Mouse (Mus musculus) heart, adult 2 months (tissue): ENCODE data around the gene Mum1.

ENCODE experiments used
- CTCF ChIP-seq: fragments of 200-600 bp; IDR thresholded peaks from 2 replicates; pipeline ENCODE4 v1.8.1; 2022; ENCODE audit warnings: antibody characterized with exemption, mild to moderate bottlenecking, moderate library complexity
- POLR2A ChIP-seq: fragments of 200-500 bp; IDR thresholded peaks from 2 replicates; pipeline ENCODE4 v1.6.1; 2011; ENCODE audit warnings: mild to moderate bottlenecking, low read depth, low read length, control low read depth; ENCODE audit not compliant: insufficient read depth

DNA sequence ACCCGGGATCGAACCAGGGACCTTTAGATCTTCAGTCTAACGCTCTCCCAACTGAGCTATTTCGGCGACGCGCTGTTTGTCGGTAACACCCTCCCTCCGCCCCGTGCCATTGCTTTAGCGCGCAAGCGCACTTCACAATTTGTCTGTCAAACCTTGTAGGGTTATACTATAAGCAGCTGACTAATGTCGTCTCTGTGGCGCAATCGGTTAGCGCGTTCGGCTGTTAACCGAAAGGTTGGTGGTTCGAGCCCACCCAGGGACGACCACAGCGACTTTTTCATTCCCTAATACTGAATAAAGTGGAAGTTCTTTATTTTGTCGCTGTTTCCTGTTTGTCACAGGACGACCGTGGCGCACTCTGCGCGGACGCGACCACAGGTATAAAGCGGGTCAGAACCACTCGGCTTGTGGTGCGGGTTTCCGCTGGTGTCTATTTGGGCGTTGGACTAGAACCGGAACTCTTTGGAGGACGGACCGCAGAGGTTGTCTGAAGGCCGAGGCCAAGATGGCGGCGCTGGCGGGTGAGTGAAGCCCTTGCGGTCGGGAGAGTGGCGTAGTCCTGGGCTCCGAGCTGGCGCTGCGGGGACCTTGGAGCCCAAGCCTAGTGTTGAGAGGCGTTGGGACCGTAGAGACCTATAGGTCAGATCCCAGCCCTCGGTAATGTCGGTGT lies 22.9 kb downstream of the Mum1 start, which contains the start of gene Ndufs7:
- TF ChIP-seq POLR2A (peak; percentile 96), CTCF (no peak)
